13 mouse cellular contexts compared by ENCODE assay signal in genomic region chr5:27873240-27874082, GRCm38 (mm10). TPM values are rescaled to one million over a fixed set of nuclear protein-coding genes. Genes with fewer than 3 reads are reported as not detected.
DNase-seq lines count a peak whose midpoint lies in the region; ATAC-seq and TF ChIP-seq lines count a peak whose summit lies in the region.
"Had no signal": no experiment of that assay in that cellular context is flagged by ENCODE, and none has a peak within 500 bp of the region (broad histone marks: within the 10 kb centered on the region; RNA-seq: fewer than 3 reads in every experiment).

No protein-coding gene starts in this region.

- no peak overlapping the region for H3K27ac ChIP-seq in heart, embryonic 10.5 days
- peak overlapping the region; percentile 68 for H3K27ac ChIP-seq in hindbrain, embryonic 14.5 days
- H3K27ac ChIP-seq in lung, postnatal 0 days (ENCODE audit: low read length): no peak overlapping the region
- H3K27ac ChIP-seq: macrophage had no signal

- no peaks in the 10 kb centered on the region for H3K36me3 ChIP-seq in heart, embryonic 10.5 days
- no peaks in the 10 kb centered on the region for H3K36me3 ChIP-seq in hindbrain, embryonic 14.5 days (replicated peaks; ENCODE audit: control insufficient read depth, insufficient read depth)
- no peaks in the 10 kb centered on the region for H3K36me3 ChIP-seq in lung, postnatal 0 days (ENCODE audit: insufficient read depth, low read length)

- no peak overlapping the region for H3K4me3 ChIP-seq in heart, embryonic 10.5 days
- H3K4me3 ChIP-seq in hindbrain, embryonic 14.5 days (replicated peaks; ENCODE audit: low read length): no peak overlapping the region
- no peak overlapping the region for H3K4me3 ChIP-seq in lung, postnatal 0 days (ENCODE audit: low read depth, low read length)
- H3K4me3 ChIP-seq: erythroblast, embryonic 14.5 days had no signal

- intact Hi-C loops in left cerebral cortex, postnatal 36 days (cut with DNase I): no loop called here

- no peak for TF ChIP-seq EP300 in lung, postnatal 0 days (IDR thresholded peaks at IDR 0.05)

- DNase-seq in heart, embryonic 10.5 days (ENCODE audit: low spot score): peak; percentile 19
- no peak for DNase-seq in heart, postnatal 4 days
- peak; percentile 45 for DNase-seq in hindbrain, embryonic 14.5 days (ENCODE audit: low spot score)
- DNase-seq in left cerebral cortex, postnatal 36 days (ENCODE audit: low spot score in 2 of 2): peak; percentile 37 to 43
- peak; percentile 7 for DNase-seq in right cerebral cortex, postnatal 4 days
- DNase-seq in spleen, postnatal 14 days (ENCODE audit: low spot score in 2 of 2): no peak
- no peak for DNase-seq in lung, postnatal 0 days (ENCODE audit: low spot score)
- DNase-seq in adrenal gland, postnatal 36 days: no peak

- H3K27me3 ChIP-seq in heart, embryonic 10.5 days (ENCODE audit: insufficient read depth, poor library complexity, severe bottlenecking): no peaks in the 10 kb centered on the region
- no peaks in the 10 kb centered on the region for H3K27me3 ChIP-seq in hindbrain, embryonic 14.5 days (ENCODE audit: control insufficient read depth, insufficient read depth, low read length)
- H3K27me3 ChIP-seq in lung, postnatal 0 days (replicated peaks; ENCODE audit: insufficient read depth, low read length): no peaks in the 10 kb centered on the region

- no peak overlapping the region for H3K4me2 ChIP-seq in hindbrain, embryonic 14.5 days (replicated peaks)
- H3K4me2 ChIP-seq in lung, postnatal 0 days (replicated peaks; ENCODE audit: low read depth, low read length): no peak overlapping the region

- no peak for TF ChIP-seq CTCF in lung, postnatal 0 days (IDR thresholded peaks at IDR 0.05)

- no peak overlapping the region for H3K9ac ChIP-seq in hindbrain, embryonic 14.5 days
- no peak overlapping the region for H3K9ac ChIP-seq in lung, postnatal 0 days (replicated peaks; ENCODE audit: low read depth)

- no peaks in the 10 kb centered on the region for H3K9me3 ChIP-seq in heart, embryonic 10.5 days
- no peaks in the 10 kb centered on the region for H3K9me3 ChIP-seq in hindbrain, embryonic 14.5 days (ENCODE audit: control insufficient read depth, low read length)
- no peaks in the 10 kb centered on the region for H3K9me3 ChIP-seq in lung, postnatal 0 days (ENCODE audit: low read length)

- H3K4me1 ChIP-seq in heart, embryonic 10.5 days: no peaks in the 10 kb centered on the region
- peaks cover 14% of the 10 kb centered on the region; the same call in 1 of the 2 replicates for H3K4me1 ChIP-seq in hindbrain, embryonic 14.5 days (replicated peaks; ENCODE audit: control insufficient read depth, insufficient read depth, low read length)
- H3K4me1 ChIP-seq in lung, postnatal 0 days (ENCODE audit: insufficient read depth, low read depth, low read length): no peaks in the 10 kb centered on the region

- peak; percentile 94 for ATAC-seq in hindbrain, embryonic 14.5 days (ENCODE audit: low FRiP score)
- no peak for ATAC-seq in lung, postnatal 0 days
- ATAC-seq: activated CD4-positive, CD25-positive, alpha-beta regulatory T cell, adult 4 months; intestine, embryonic 16.5 days had no signal

- WGBS in heart, embryonic 10.5 days: 70% methylated on average over 8 of the region's 8 CpGs
- WGBS in hindbrain, embryonic 14.5 days: 23% methylated on average over 8 of the region's 8 CpGs
- 58% methylated on average over 8 of the region's 8 CpGs for WGBS in lung, postnatal 0 days

RNA-seq across cellular contexts. Expression of gene Htr5a, which starts 31.5 kb away (rescaled TPM):
- polyA plus RNA-seq in heart, embryonic 10.5 days (2016; fragmentation: Nextera tagmentation; extraction: Ambion mirVana): not detected in 2 replicates
- not detected for total RNA-seq in heart, postnatal 4 days (2021)
- polyA plus RNA-seq in hindbrain, embryonic 14.5 days (2014; fragmentation: Nextera tagmentation; extraction: Ambion mirVana): 1.7 and 1.8 TPM in 2 replicates
- 10 to 100 TPM; 12.5 to 14.1 TPM for total RNA-seq in left cerebral cortex, postnatal 36 days (2021)
- not detected in 2 replicates for polyA plus RNA-seq in lung, postnatal 0 days (2015; fragmentation: Nextera tagmentation; extraction: Ambion mirVana)
- not detected for total RNA-seq in adrenal gland, postnatal 36 days (2021)
- polyA plus RNA-seq: activated CD4-positive, CD25-positive, alpha-beta regulatory T cell, adult 4 months; erythroblast, embryonic 14.5 days; intestine, embryonic 16.5 days; macrophage; testis, adult 2 months had no signal

Comparison
In these comparisons a context has a peak if more than half of its experiments do, and no peak if none do; other contexts are left out.
1. DNase-seq: peak in heart, embryonic 10.5 days (single experiment), hindbrain, embryonic 14.5 days (single experiment), left cerebral cortex, postnatal 36 days (2 of 2) and right cerebral cortex, postnatal 4 days (single experiment); none in heart, postnatal 4 days (single experiment), spleen, postnatal 14 days (0 of 2), lung, postnatal 0 days (single experiment) and adrenal gland, postnatal 36 days (0 of 2).
2. RNA of gene Htr5a, which starts 31.5 kb away (total RNA-seq): 12.5 to 14.1 TPM in left cerebral cortex, postnatal 36 days; not detected in heart, postnatal 4 days and not detected in adrenal gland, postnatal 36 days; every median in the first group is over 10 times any median in the second.